Mouse (Mus musculus): Measurements from ENCODE around the gene Tbk1. TPM values are rescaled to one million over a fixed set of nuclear protein-coding genes. Genes with fewer than 3 reads are reported as not detected.

Tbk1 gene
- polyA plus RNA-seq, 1 experiment from 2014 or later: 30.1 TPM

DNA sequence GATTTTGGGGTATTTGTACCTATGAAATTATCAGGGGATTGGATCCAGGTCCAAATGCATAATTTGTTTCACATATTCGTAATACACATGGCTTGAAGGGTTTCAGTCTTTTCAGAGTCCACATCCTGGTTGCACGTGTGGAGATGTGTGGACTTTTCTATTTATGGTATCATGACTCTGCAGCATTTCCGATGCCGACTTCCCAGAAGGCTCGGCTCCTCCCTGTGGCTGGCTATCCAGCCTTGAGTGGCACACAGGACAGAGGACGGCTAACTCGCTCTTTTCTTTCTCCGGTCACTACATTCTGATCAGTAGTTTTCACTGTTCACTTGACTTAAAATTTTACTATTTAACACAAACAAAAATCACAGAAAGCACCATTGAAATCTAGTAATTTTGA lies 22.1 kb downstream of the Tbk1 start:
- Histone ChIP-seq H3K9me3 (no peaks in the 10 kb centered on the region), H3K4me3 (no peak overlapping the region), H3K4me1 (peaks cover 11% of the 10 kb centered on the region), H3K27me3 (replicated peaks; ENCODE audit: low read depth, poor library complexity, severe bottlenecking) (no peaks in the 10 kb centered on the region), H3K36me3 (replicated peaks) (peaks cover 81% of the 10 kb centered on the region), H3K27ac (replicated peaks) (no peak overlapping the region)
- no peak for DNase-seq (ENCODE audit: low spot score)
- 95% methylated on average over 8 of the region's 8 CpGs for WGBS

DNA sequence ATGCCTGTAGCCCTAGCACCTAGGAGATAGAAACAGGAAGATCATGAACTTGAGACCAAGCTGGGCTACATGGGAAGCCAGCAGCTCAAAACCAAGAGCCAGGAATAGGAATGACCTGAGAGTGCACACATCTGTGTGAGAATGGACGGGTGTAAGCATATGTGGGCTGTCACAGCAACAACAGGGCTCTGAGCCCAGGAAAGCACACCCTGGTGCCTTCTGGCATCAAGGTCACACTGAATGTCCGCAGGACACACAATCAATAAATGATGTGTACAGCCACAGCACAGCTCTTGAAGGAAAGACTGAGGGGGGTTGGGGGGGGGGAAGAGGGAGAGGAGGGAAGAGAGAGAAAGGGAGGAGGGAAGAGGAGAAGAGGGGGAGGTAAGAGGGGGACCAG lies 28.4 kb downstream of the Tbk1 start:
- no peak for DNase-seq (ENCODE audit: low spot score)
- Histone ChIP-seq H3K4me1 (no peaks in the 10 kb centered on the region), H3K27me3 (replicated peaks; ENCODE audit: low read depth, poor library complexity, severe bottlenecking) (no peaks in the 10 kb centered on the region), H3K9me3 (no peaks in the 10 kb centered on the region), H3K4me3 (no peak overlapping the region), H3K36me3 (replicated peaks) (peaks cover 92% of the 10 kb centered on the region), H3K27ac (replicated peaks) (no peak overlapping the region)
- WGBS: 82% methylated on average over 2 of the region's 2 CpGs

DNA sequence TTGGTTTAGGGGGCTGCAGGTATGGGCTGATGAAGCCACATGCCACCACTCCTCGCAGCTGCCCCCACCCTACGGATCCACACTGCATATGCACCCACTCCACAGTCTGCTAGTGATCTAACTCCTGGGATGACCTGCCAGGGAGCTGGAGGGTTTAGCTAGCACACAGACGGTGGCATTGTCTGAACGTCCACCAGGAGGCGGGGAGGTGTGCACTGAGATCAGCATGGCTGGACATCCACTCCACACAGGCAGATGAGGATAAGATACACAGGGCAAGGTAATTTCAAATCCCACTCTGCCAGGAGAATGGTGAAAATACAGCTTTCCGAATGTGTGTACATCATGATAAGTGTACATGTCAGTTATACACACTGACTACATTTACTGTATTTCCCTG lies 30.3 kb downstream of the Tbk1 start:
- peaks cover 94% of the 10 kb centered on the region for H3K36me3 ChIP-seq (replicated peaks)
- WGBS: 81% methylated on average over 6 of the region's 6 CpGs
- no peaks in the 10 kb centered on the region for H3K27me3 ChIP-seq (replicated peaks; ENCODE audit: low read depth, poor library complexity, severe bottlenecking)
- no peaks in the 10 kb centered on the region for H3K4me1 ChIP-seq
- DNase-seq (ENCODE audit: low spot score): no peak
- H3K4me3 ChIP-seq: no peak overlapping the region
- H3K27ac ChIP-seq (replicated peaks): no peak overlapping the region
- no peaks in the 10 kb centered on the region for H3K9me3 ChIP-seq

DNA sequence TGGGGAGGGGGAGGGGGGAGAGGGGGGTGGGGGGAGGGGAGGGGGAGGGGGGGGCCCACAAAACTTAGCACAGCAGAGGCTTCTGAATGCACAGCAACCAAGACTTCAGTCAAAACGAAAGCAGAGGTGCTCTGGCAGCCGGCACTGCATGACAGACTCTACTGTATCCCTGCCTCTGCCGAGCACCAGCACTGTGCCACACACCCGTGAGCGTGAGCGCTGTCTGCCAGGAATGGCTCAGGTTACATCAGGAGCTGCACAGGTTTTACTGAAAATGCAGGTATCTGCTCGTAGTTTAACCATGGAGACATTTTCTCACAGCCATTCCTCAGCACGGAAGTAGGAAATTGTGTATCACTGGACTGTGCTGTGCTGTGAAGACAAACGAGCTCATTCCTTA lies 36.3 kb downstream of the Tbk1 start:
- no peak for DNase-seq (ENCODE audit: low spot score)
- Histone ChIP-seq H3K4me3 (no peak overlapping the region), H3K4me1 (peaks cover 5% of the 10 kb centered on the region; the same call in 1 of the 2 replicates), H3K9me3 (no peaks in the 10 kb centered on the region), H3K36me3 (replicated peaks) (peaks cover 100% of the 10 kb centered on the region), H3K27ac (replicated peaks) (no peak overlapping the region), H3K27me3 (replicated peaks; ENCODE audit: low read depth, poor library complexity, severe bottlenecking) (no peaks in the 10 kb centered on the region)
- 85% methylated on average over 9 of the region's 9 CpGs for WGBS

DNA sequence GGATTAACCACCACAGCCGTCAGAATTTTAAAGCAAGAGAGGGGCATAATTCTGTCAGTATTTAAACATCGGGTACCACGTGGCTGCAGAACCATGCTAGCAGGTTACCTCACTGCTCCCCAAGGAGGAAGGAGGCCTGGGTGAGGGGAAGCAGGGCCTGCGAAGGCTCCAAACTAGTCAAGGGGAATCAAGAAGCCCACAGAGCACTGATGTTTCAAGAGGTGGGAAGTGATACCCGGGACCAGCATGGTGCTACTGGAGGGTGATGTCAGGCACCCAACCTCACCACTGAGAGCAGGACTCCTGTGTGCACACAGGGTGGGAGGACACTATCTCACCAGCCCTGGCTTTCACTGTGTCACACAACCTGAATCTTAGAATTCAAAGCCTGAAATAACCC lies 36.9 kb downstream of the Tbk1 start:
- peaks cover 98% of the 10 kb centered on the region for H3K36me3 ChIP-seq (replicated peaks)

DNA sequence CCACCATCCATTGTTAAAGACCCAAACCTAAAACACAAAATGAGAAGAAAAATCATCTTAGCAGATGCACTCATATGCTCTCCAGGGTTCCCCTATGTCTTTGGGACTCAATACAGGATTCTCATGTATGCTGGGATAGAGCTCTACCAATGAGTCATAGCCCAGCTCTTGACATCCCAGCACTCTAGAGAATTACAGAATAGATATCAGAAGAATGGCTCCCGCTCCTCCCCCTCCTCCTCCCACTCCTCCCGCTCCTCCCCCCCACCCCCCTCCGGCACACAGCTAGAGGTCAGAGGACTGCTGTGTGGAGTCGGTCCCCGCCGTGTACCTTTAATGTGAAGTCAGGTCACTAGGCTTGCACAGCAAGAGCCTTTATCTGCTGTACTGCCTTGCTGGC lies 39.4 kb downstream of the Tbk1 start:
- H3K4me1 ChIP-seq: peaks cover 5% of the 10 kb centered on the region
- no peak for DNase-seq (ENCODE audit: low spot score)
- peaks cover 73% of the 10 kb centered on the region for H3K36me3 ChIP-seq (replicated peaks)
- 69% methylated on average over 6 of the region's 6 CpGs for WGBS
- no peaks in the 10 kb centered on the region for H3K9me3 ChIP-seq
- H3K27me3 ChIP-seq (replicated peaks; ENCODE audit: low read depth, poor library complexity, severe bottlenecking): no peaks in the 10 kb centered on the region
- no peak overlapping the region for H3K27ac ChIP-seq (replicated peaks)
- H3K4me3 ChIP-seq: no peak overlapping the region

More for the DNA sequence above, 36.9 kb downstream of the Tbk1 start:
- H3K27me3 ChIP-seq (replicated peaks; ENCODE audit: low read depth, poor library complexity, severe bottlenecking): no peaks in the 10 kb centered on the region
- no peaks in the 10 kb centered on the region for H3K9me3 ChIP-seq
- no peak overlapping the region for H3K4me3 ChIP-seq
- H3K4me1 ChIP-seq: peaks cover 5% of the 10 kb centered on the region; the same call in 1 of the 2 replicates
- no peak overlapping the region for H3K27ac ChIP-seq (replicated peaks)
- 90% methylated on average over 5 of the region's 5 CpGs for WGBS
- DNase-seq (ENCODE audit: low spot score): no peak

DNA sequence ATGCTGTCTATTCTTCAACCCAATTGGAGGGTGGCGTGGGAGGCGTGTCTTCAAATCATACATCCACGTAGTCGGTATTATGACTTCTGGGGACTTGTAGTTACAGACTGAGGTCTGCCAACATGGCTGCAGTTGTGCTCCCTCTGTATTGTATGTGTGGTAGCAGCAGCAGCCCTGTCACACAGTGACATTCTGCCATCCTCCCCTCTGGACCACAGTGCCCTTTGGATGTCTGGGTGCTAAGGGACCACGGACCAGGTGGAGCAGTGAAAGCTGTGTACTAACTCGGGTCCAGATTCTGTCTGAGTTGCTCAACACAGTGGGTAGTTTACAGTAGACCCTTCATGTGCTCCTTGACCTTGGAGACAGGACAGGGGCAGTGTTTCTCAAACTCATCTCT lies 43.0 kb downstream of the Tbk1 start:
- Histone ChIP-seq H3K27me3 (replicated peaks; ENCODE audit: low read depth, poor library complexity, severe bottlenecking) (no peaks in the 10 kb centered on the region), H3K4me3 (no peak overlapping the region), H3K9me3 (no peaks in the 10 kb centered on the region), H3K27ac (replicated peaks) (no peak overlapping the region), H3K4me1 (peaks cover 5% of the 10 kb centered on the region), H3K36me3 (replicated peaks) (peaks cover 37% of the 10 kb centered on the region)
- DNase-seq (ENCODE audit: low spot score): no peak
- 94% methylated on average over 6 of the region's 6 CpGs for WGBS

DNA sequence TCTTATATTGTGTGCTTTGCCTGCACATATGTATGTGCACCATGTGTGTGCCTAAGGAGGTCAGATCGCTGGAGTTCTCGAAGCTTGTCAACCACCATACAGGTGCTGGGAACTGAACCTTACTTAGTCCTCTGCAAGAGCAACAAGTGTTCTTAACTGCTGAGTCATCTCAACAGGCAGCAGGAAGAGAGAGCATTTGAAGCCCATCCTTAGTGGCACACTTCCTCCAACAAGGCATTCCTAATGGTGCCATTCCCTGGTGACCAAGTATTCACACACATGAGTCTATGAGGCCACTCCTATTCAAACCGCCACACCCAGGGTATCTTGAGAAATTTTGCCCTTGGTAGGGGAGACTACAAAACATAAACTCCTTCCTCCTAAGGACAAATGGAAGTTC lies 44.4 kb downstream of the Tbk1 start:
- Histone ChIP-seq H3K4me3 (no peak overlapping the region), H3K27ac (replicated peaks) (no peak overlapping the region), H3K9me3 (no peaks in the 10 kb centered on the region), H3K27me3 (replicated peaks; ENCODE audit: low read depth, poor library complexity, severe bottlenecking) (no peaks in the 10 kb centered on the region), H3K36me3 (replicated peaks) (peaks cover 23% of the 10 kb centered on the region), H3K4me1 (peaks cover under 1% of the 10 kb centered on the region; the same call in 1 of the 2 replicates)
- 93% methylated on average over 3 of the region's 3 CpGs for WGBS
- DNase-seq (ENCODE audit: low spot score): no peak

DNA sequence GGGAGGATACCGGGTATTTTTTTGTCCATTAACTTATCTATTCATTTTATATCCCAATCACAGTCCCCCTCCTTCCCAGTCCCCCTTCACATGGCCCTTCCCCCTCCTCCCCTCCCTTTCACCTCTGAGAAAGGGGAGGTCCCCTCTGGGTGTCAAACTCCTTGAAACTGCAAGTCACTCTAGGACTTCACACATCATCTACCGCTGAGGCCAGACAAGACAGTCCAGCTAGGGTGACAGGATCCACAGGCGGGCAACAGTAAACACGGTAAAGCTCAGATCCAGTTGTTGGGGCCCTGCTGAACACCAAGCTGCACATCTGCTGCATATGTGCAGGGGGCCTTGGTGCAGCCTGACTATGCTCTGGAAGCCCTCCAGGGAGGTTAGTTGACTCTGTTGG lies 51.6 kb downstream of the Tbk1 start:
- peaks cover 31% of the 10 kb centered on the region for H3K4me1 ChIP-seq
- H3K27me3 ChIP-seq (replicated peaks; ENCODE audit: low read depth, poor library complexity, severe bottlenecking): no peaks in the 10 kb centered on the region
- 81% methylated on average over 4 of the region's 4 CpGs for WGBS
- H3K27ac ChIP-seq (replicated peaks): 0 out of 2 replicates have a peak overlapping the region, but pooled peaks have one; percentile 7
- no peak for DNase-seq (ENCODE audit: low spot score)
- H3K4me3 ChIP-seq: no peak overlapping the region
- H3K36me3 ChIP-seq (replicated peaks): no peaks in the 10 kb centered on the region
- no peaks in the 10 kb centered on the region for H3K9me3 ChIP-seq

DNA sequence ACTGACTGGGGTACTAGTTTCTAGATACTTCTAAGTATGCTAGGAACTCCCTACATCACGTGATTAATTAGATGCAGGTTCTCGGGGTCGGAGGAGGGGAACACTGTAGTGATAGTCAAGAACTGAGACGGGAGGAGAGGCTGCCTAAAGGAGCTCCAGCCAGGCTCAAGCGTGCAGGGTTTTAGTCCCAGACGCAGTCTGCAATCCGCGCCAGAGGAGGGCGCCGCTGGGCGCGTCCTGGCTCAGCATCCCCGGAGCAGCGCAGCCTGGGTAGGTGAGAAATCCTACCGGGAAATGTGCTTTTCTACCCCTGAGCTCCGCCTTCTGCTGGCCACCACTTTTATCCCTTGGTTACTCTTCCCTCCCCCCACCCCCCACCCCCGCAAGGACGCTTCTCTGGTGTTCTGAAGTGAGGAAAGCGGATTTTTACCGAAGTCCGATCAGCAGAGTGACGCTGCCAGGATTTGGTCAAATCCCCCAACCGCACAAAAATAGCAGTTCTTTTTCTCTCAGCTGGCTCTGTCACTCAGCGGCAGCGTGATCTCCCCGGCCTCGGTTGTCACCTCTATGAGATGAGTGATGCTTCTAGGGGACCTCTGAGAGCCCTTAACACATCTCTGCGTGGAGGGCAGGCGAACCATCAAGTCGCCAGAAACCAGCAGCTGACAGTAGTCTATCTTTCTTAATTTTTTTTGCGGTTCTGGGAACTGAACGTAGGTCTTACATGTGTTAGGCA lies 53.3 kb downstream of the Tbk1 start:
- 15% methylated on average over 32 of the region's 32 CpGs for WGBS
- DNase-seq (ENCODE audit: low spot score): peak; percentile 81
- peak overlapping the region; percentile 57 for H3K27ac ChIP-seq (replicated peaks)

DNA sequence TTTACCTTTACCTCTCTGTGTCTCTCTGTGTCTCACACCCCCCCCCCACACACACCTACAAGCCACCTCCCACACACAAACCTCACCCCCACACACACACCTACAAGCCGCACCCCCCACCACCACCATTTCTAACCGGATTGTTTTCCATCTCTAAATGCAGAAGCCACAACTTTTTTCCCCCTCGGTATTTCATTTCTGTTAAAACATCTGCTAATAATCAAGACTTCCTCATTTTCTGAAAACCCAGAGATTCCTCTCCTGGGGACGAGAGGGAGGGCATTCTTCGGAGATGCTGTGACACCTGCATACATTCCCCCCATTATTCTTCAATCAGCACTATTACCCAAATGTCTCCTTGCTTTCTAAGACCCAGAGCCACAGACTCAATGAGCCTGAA lies 55.0 kb downstream of the Tbk1 start:
- no peak for DNase-seq (ENCODE audit: low spot score)
- H3K4me1 ChIP-seq: peaks cover 31% of the 10 kb centered on the region
- H3K27me3 ChIP-seq (replicated peaks; ENCODE audit: low read depth, poor library complexity, severe bottlenecking): no peaks in the 10 kb centered on the region
- WGBS: 45% methylated on average over 5 of the region's 5 CpGs
- no peak overlapping the region for H3K27ac ChIP-seq (replicated peaks)
- H3K4me3 ChIP-seq: no peak overlapping the region
- no peaks in the 10 kb centered on the region for H3K9me3 ChIP-seq
- H3K36me3 ChIP-seq (replicated peaks): no peaks in the 10 kb centered on the region

More for the DNA sequence above, 53.3 kb downstream of the Tbk1 start:
- Histone ChIP-seq H3K27me3 (replicated peaks; ENCODE audit: low read depth, poor library complexity, severe bottlenecking) (no peaks in the 10 kb centered on the region), H3K4me3 (peak overlapping the region; percentile 54), H3K9me3 (no peaks in the 10 kb centered on the region), H3K4me1 (peaks cover 31% of the 10 kb centered on the region), H3K36me3 (replicated peaks) (no peaks in the 10 kb centered on the region)

DNA sequence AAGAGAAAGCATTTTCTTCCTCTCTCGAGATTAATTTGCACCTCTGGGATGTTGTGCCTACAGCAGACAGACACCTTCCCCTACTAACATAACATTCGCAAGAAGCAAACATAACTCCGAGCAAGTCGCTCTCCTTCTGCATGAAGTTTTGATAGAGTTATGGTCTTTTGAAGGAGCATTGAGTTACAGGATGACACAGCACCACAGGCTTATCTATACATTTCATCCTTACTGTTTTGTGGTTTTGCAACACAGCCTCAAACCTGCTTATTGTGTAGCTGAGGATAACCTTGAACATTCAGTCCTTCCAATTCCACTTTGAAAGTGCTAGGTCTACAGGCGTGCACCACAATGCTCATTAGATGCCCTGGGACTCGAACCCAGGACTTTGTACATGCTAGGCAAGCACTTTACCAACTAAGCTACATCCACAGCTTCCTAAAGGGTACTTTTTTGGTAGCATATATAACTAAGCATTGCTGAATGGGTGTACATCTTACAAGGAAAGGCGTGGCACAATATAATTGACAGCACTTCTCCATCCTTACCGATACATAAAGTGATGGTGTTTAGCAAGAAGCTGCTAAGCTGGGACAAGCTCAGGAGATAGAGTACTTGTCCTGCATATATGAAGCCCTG lies 56.1 kb downstream of the Tbk1 start:
- WGBS: 88% methylated on average over 8 of the region's 8 CpGs
- Histone ChIP-seq H3K4me1 (peaks cover 28% of the 10 kb centered on the region), H3K36me3 (replicated peaks) (no peaks in the 10 kb centered on the region), H3K27ac (replicated peaks) (no peak overlapping the region), H3K27me3 (replicated peaks; ENCODE audit: low read depth, poor library complexity, severe bottlenecking) (no peaks in the 10 kb centered on the region), H3K4me3 (no peak overlapping the region), H3K9me3 (no peaks in the 10 kb centered on the region)
- DNase-seq (ENCODE audit: low spot score): no peak

DNA sequence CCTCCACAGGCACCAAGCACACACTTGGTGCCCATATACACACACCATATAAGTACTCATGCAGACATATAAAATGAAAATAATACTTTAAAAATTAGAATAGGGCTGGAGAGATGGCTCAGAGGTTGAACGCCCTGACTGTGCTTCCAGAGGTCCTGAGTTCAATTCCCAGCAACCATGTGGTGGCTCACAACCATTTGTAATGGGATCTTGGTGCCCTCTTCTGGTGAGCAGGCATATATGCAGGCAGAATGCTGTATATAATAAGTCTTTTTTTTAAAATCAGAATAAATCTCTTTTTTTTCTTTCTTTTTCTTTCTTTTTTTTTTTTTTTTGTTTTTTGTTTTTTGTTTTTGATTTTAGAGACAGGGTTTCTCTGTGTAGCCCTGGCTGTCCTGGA lies 57.3 kb downstream of the Tbk1 start:
- no peaks in the 10 kb centered on the region for H3K36me3 ChIP-seq (replicated peaks)
- peaks cover 28% of the 10 kb centered on the region for H3K4me1 ChIP-seq
- no peaks in the 10 kb centered on the region for H3K27me3 ChIP-seq (replicated peaks; ENCODE audit: low read depth, poor library complexity, severe bottlenecking)
- no peak overlapping the region for H3K27ac ChIP-seq (replicated peaks)
- DNase-seq (ENCODE audit: low spot score): no peak
- no peaks in the 10 kb centered on the region for H3K9me3 ChIP-seq
- H3K4me3 ChIP-seq: no peak overlapping the region
- WGBS: 90% methylated on average over 1 of the region's 1 CpGs

All from embryonic facial prominence, embryonic 10.5 days (tissue).